Mouse (Mus musculus) splenic B cell, adult 2 months (primary cell): ENCODE data around the gene Maged1.

ENCODE experiments used
- DNase-seq: peaks from one replicate; pipeline ENCODE4 v3.0.0-alpha.2; 2011; ENCODE audit warnings: low read depth, low spot score
- H3K27me3 ChIP-seq: 2 replicates; pipeline ENCODE4 v1.6.1; 2012; ENCODE audit warnings: mild to moderate bottlenecking, low read length, moderate library complexity, mixed read lengths; ENCODE audit not compliant: control insufficient read depth, poor library complexity, insufficient read depth, severe bottlenecking
- H3K36me3 ChIP-seq: 2 replicates; pipeline ENCODE4 v1.6.1; 2012; ENCODE audit warnings: mild to moderate bottlenecking, low read length, moderate library complexity, mixed read lengths; ENCODE audit not compliant: control insufficient read depth, poor library complexity, insufficient read depth, severe bottlenecking

Gene Maged1

GRCm38 (mm10) chrX:94486001-94486792 lies 55.7 kb downstream of the Maged1 start:
- no peak for DNase-seq
- Histone ChIP-seq H3K36me3 (no peaks in the 10 kb centered on the region), H3K27me3 (no peaks in the 10 kb centered on the region)
